Mouse (Mus musculus) stomach, postnatal 0 days (tissue): ENCODE results near the gene Gm36028.

Source experiments
- CTCF ChIP-seq: IDR thresholded peaks from 2 replicates; pipeline ENCODE4 v1.5.1; 2016; ENCODE audit warnings: antibody characterized with exemption, low read depth, mild to moderate bottlenecking, moderate library complexity
- EP300 ChIP-seq: optimal IDR thresholded peaks from 2 replicates; pipeline ENCODE3; 2016; ENCODE audit warnings: antibody characterized with exemption

GRCm38 (mm10) chr16:37843740-37844139 lies 17.2 kb downstream of the Gm36028 start:
- TF ChIP-seq CTCF (no peak), EP300 (no peak)
